Mouse (Mus musculus) liver, adult 2 months (tissue): ENCODE data around the gene 2700097O09Rik.
"Not testable (repeated sequence)": the region's sequence is repeated elsewhere in the genome, so short reads cannot be mapped to it uniquely, and the experiment has no call there.

Experiments
- CTCF ChIP-seq: fragments of 200-500 bp; IDR thresholded peaks from 2 replicates; pipeline ENCODE4 v1.5.1; 2011; ENCODE audit warnings: low read depth, low read length, control low read depth
- POLR2A ChIP-seq: fragments of 200-500 bp; IDR thresholded peaks from 2 replicates; pipeline ENCODE4 v1.6.1; 2011; ENCODE audit warnings: low read length, control low read depth; ENCODE audit not compliant: insufficient read depth; ENCODE audit errors: extremely low read depth

GRCm38 (mm10) chr12:55124242-55124641 lies 44.3 kb upstream of the 2700097O09Rik start, which contains the start of gene Fam177a:
- TF ChIP-seq POLR2A, CTCF: not testable (repeated sequence)
